Mouse (Mus musculus) layer of hippocampus, adult 2 months (tissue): ENCODE results near the gene Elovl6. TPM values are rescaled to one million over a fixed set of nuclear protein-coding genes. Genes with fewer than 3 reads are reported as not detected.

Experiments used
- DNase-seq, 2 experiments: peaks; one replicate each; pipeline ENCODE4 v3.0.0; 2022; ENCODE audit warnings: low spot score in 2 of 2
- H3K27ac ChIP-seq: fragments of 200-600 bp; 2 replicates; pipeline ENCODE4 v1.8.1; 2022
- H3K4me3 ChIP-seq: fragments of 200-600 bp; 2 replicates; pipeline ENCODE4 v1.8.1; 2022; ENCODE audit warnings: mild to moderate bottlenecking
- CTCF ChIP-seq: fragments of 200-600 bp; conservative IDR thresholded peaks from 2 replicates; pipeline ENCODE4 v1.8.1; 2022; ENCODE audit warnings: antibody characterized with exemption, mild to moderate bottlenecking, moderate library complexity
- long read RNA-seq, 2 experiments: library from polyadenylated mRNA; stranded (forward); transcript quantifications; one replicate each; pipeline ENCODE4 v2.0.0; 2021; ENCODE audit warnings: borderline mapping rate in 2 of 2
- total RNA-seq, 2 experiments: library from RNA; stranded (reverse); gene quantifications; 2 replicates each; pipeline ENCODE4 v1.2.3; 2021

Elovl6 gene
- 10 to 100 TPM; 28.3 to 30.4 TPM for total RNA-seq
- long read RNA-seq, experiment 1, transcript Elovl6-205 (4 exons, 2,610 nt), result major isoform, 10 of 15 reads
- long read RNA-seq, experiment 1, partial matches to known transcripts, result 0 of 15 reads
- long read RNA-seq, experiment 1, other reads (novel, unspliced or antisense), result 5 of 15 reads
- long read RNA-seq, experiment 2, full-length matches to known transcripts, result 14 of 17 reads
- long read RNA-seq, experiment 2, partial matches to known transcripts, result 0 of 17 reads
- long read RNA-seq, experiment 2, other reads (novel, unspliced or antisense), result 3 of 17 reads

- peak within 1 kb of the TSS; percentile 82 for H3K4me3 ChIP-seq
- H3K27ac ChIP-seq, result peak within 1 kb of the TSS; percentile 97
- DNase-seq, result peak; percentile 70 to 83
- no peak for TF ChIP-seq CTCF
Measured at GRCm38 (mm10) chr3:129532180-129532864, at the start of gene Elovl6. Elovl6 (plus strand) TSS chr3:129532355.

DNA sequence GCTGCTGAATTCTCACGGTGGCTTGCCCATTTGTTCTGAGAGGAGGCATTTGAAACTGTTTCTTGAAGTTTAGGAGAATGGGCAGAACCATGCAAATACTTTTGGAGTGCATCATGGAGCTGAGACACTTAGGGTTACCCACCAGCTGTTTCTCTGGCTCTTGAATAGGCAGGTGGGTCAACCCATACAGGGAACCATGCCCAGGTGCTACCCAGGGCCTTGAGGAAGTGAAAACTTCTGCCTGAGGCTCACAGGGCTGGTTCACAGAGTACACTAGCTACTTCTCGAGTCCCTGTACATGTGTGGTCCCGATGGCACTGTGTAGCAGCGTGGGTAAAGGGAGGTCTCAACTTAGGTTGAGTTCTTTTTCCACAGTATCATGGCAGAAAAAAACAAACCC lies 43.4 kb upstream of the Elovl6 start:
- no peak for TF ChIP-seq CTCF
- H3K27ac ChIP-seq, result no peak overlapping the region
- no peak for DNase-seq
- H3K4me3 ChIP-seq, result no peak overlapping the region

- DNase-seq, result no peak
Measured at GRCm38 (mm10) chr3:129494123-129494522, 38.0 kb upstream of the Elovl6 start.

GRCm38 (mm10) chr3:129494731-129495130 lies 37.4 kb upstream of the Elovl6 start:
- DNase-seq, result no peak
- TF ChIP-seq CTCF, result no peak
- Histone ChIP-seq H3K4me3 (no peak overlapping the region), H3K27ac (no peak overlapping the region)

More at GRCm38 (mm10) chr3:129494123-129494522, 38.0 kb upstream of the Elovl6 start:
- Histone ChIP-seq H3K4me3 (no peak overlapping the region), H3K27ac (no peak overlapping the region)
- TF ChIP-seq CTCF, result no peak

- no peak overlapping the region for H3K4me3 ChIP-seq
- H3K27ac ChIP-seq, result no peak overlapping the region
- TF ChIP-seq CTCF, result no peak
- DNase-seq, result no peak
Measured at GRCm38 (mm10) chr3:129503781-129504180, 28.4 kb upstream of the Elovl6 start.

DNA sequence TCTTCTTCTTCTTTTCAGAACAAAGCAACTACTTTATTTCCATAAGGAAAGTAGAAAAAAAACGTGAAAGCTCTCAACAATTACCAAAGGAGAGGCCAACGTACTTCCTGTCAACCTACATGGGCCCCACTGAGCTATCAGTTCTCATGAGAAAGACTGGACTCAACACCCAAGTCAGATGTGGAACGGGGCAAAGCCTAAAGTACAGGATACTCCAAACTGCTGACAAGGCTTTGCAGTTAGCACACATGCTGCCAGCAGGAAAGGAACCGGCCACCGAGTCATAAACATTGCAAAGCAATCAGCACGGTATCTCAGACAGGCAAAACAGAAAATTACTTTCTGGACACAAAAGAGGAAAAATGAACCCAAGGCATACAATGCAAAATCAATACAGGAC lies 27.2 kb upstream of the Elovl6 start:
- no peak for TF ChIP-seq CTCF
- Histone ChIP-seq H3K4me3 (no peak overlapping the region), H3K27ac (no peak overlapping the region)
- no peak for DNase-seq

DNA sequence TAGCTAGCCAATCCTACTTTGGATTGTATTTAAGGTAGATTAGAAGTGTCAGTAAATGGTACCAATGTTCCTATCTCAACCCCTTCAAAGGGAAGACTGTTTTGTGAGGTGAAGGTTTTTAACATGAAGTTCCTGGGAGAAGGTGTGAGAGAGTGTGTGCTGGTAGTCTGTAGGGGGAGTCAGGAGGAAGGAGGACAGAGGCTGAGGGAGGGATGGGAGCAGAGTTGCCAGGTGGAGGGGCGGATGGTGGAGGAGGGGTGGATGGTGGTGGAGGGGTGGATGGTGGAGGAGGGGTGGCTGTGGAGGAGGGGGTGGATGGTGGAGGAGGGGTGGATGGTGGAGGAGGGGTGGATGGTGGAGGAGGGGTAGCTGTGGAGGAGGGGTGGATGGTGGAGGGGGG lies 24.4 kb upstream of the Elovl6 start:
- no peak overlapping the region for H3K27ac ChIP-seq
- no peak overlapping the region for H3K4me3 ChIP-seq
- no peak for DNase-seq
- no peak for TF ChIP-seq CTCF

DNA sequence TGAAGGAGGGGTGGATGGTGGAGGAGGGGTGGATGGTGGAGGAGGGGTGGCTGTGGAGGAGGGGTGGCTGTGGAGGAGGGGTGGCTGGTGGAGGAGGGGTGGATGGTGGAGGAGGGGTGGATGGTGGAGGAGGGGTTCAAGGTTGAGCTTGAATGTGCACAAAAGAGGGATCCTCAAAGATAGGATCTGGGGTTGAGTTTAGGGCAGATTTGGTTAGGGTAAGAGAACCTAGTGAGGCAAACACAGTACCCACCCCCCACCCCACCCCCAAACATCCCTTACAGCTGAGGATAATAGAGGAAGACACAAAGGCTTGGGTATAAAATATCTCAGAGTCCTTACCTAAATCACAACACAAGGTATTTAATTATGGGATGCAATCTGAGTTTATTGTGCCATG lies 23.6 kb upstream of the Elovl6 start:
- no peak for TF ChIP-seq CTCF
- Histone ChIP-seq H3K27ac (no peak overlapping the region), H3K4me3 (no peak overlapping the region)
- no peak for DNase-seq

DNA sequence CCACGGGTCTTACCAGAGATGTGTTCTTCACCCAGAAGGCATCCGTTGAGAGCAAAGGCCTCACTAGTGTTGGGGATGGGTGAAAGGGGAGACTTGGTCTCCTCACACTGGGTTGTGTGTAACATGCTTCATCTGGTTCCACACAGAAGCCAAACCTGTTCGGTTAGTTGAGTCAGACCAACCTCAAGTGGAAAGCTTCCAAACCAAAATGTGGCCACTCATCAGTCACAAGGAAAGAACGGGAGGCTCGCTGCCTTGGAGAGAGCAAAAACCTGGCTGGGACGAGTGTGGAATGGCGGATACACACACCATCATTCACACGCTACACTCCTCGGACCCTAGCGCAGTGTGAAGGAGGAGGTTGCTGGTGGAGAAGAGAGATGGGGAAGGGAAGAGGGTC lies 22.4 kb upstream of the Elovl6 start:
- Histone ChIP-seq H3K27ac (no peak overlapping the region), H3K4me3 (no peak overlapping the region)
- DNase-seq, result no peak
- TF ChIP-seq CTCF, result no peak

DNA sequence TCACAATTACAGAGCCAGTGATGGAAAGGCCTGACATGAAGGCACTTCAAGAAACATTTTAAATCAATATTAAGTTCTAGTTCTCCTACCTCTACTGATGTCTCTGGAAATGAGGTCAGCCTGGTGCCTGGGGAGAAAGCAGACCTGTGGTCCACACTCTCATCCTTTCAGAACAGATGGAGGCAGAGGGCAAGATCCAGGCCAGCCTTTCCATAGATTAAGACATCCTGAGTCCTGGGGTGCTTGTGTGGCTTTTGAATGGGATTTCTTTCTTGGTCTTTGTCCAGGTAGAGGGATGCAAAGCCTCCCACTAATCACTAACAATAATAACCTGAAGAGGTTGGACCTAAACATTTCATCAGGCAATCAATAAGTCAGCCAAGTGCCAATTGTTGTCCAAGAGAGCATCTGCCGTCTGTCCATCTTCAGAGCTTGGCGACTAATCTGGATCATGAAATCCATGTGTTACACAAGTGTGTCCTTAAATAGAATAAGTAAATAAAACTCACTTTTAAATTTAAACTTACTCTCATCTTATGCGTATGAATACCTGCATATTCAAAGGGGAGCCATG lies 16.2 kb upstream of the Elovl6 start:
- no peak for DNase-seq
- Histone ChIP-seq H3K4me3 (no peak overlapping the region), H3K27ac (no peak overlapping the region)
- no peak for TF ChIP-seq CTCF

- no peak overlapping the region for H3K27ac ChIP-seq
- H3K4me3 ChIP-seq, result no peak overlapping the region
- peak in 1 of 2 experiments; percentile 35 for DNase-seq
- TF ChIP-seq CTCF, result peak; percentile 73
Measured at GRCm38 (mm10) chr3:129520499-129520898, 11.7 kb upstream of the Elovl6 start.

DNA sequence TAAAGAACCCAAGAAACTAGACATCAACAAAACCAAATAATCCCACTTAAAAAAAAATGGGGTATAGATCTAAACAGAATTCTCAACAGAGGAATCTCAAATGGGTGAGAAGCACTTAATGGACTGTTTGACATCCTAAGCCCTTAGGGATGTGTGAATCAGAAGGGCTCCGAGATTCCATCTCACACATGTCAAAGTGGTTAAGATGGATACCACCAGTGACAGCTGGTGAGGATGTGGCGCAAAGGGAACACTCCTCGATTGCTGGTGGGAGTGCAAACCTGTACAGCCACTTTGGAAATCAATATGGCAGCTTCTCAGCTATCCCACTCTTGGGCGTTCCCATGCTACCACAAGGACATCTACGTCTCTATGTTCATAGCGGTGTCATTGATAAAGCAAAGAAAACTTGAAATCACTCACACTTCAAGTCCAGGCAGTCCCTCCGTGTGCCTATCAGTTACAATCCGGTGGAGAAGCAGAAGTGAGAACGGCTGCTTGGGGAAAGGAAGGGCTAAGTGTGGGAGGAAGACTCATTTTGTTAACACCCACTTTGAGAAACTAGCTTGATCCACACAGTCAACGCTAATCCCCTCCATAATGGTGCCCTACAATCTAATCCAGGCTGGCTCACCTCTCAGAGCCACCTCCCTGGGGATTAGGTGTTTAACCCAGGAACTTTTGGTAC lies 8.6 kb upstream of the Elovl6 start:
- DNase-seq, result no peak
- no peak for TF ChIP-seq CTCF
- Histone ChIP-seq H3K4me3 (no peak overlapping the region), H3K27ac (no peak overlapping the region)

- DNase-seq, result no peak
- TF ChIP-seq CTCF, result no peak
- Histone ChIP-seq H3K4me3 (no peak overlapping the region), H3K27ac (no peak overlapping the region)
Measured at GRCm38 (mm10) chr3:129527046-129527445, 5.1 kb upstream of the Elovl6 start.
